Mouse (Mus musculus): ENCODE measurements around the gene Slc35f6.

DNA sequence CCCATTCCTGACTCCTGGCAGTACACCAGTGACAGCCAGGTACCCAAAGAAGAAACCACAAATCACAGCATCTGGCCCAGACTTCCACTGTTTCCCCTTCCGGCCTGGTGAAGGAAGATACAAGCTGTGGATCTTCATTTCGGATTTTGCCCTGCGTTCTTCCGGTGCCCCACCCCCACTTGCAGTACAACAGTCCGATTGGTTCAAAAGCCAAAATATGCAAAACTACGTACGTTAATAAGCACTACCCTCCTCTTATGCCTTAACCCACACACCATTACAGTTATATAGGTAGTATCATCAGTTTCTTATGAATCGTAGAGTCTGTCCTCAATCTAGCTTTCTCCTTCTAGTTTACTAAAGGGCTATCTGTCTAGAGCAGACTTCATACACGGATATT is 17.6 kb downstream of the Slc35f6 start:
- TF ChIP-seq CTCF (IDR thresholded peaks at IDR 0.05; ENCODE audit: control insufficient read depth, insufficient read depth, insufficient replicate concordance, low read depth, low read length): no peak
- no peak for TF ChIP-seq POLR2A (IDR thresholded peaks at IDR 0.05; ENCODE audit: control insufficient read depth, low read depth, low read length)

Data from testis, adult 2 months (tissue).